ENCODE assay signal across 29 mouse cellular contexts in genomic region chr15:101854294-101854693, GRCm38 (mm10). TPM values are rescaled to one million over a fixed set of nuclear protein-coding genes. Genes with fewer than 3 reads are reported as not detected.
DNase-seq lines count a peak whose midpoint lies in the region; ATAC-seq and TF ChIP-seq lines count a peak whose summit lies in the region.
"Had no signal": no experiment of that assay in that cellular context is flagged by ENCODE, and none has a peak within 500 bp of the region (broad histone marks: within the 10 kb centered on the region; RNA-seq: fewer than 3 reads in every experiment).

No protein-coding gene starts in this region.

- peak overlapping the region; percentile 32; the same call in 1 of the 2 replicates for H3K27ac ChIP-seq in left cerebral cortex, adult 2 months
- H3K27ac ChIP-seq in embryonic facial prominence, embryonic 10.5 days (replicated peaks) = peak overlapping the region; percentile 10; the same call in 1 of the 2 replicates
- H3K27ac ChIP-seq in embryonic facial prominence, embryonic 15.5 days (replicated peaks) = peak overlapping the region; percentile 74
- H3K27ac ChIP-seq: embryonic facial prominence, embryonic 12.5 days; heart, adult 2 months; heart, embryonic 15.5 days; hindbrain, embryonic 13.5 days had no signal

- H3K36me3 ChIP-seq in embryonic facial prominence, embryonic 10.5 days (replicated peaks) = no peaks in the 10 kb centered on the region
- no peaks in the 10 kb centered on the region for H3K36me3 ChIP-seq in embryonic facial prominence, embryonic 15.5 days
- H3K36me3 ChIP-seq: embryonic facial prominence, embryonic 12.5 days; heart, embryonic 15.5 days; hindbrain, embryonic 13.5 days had no signal

- no peak for TF ChIP-seq CTCF in left cerebral cortex, adult 2 months (IDR thresholded peaks at IDR 0.05)

- H3K9me3 ChIP-seq in embryonic facial prominence, embryonic 10.5 days = no peaks in the 10 kb centered on the region
- H3K9me3 ChIP-seq in embryonic facial prominence, embryonic 15.5 days (replicated peaks) = no peaks in the 10 kb centered on the region
- H3K9me3 ChIP-seq: embryonic facial prominence, embryonic 12.5 days; heart, embryonic 15.5 days; hindbrain, embryonic 13.5 days had no signal

- H3K4me2 ChIP-seq in embryonic facial prominence, embryonic 15.5 days (replicated peaks) = no peak overlapping the region
- H3K4me2 ChIP-seq: embryonic facial prominence, embryonic 12.5 days; heart, embryonic 11.5 days; heart, embryonic 15.5 days; hindbrain, embryonic 13.5 days had no signal

- peaks cover 22% of the 10 kb centered on the region for H3K4me1 ChIP-seq in embryonic facial prominence, embryonic 10.5 days
- H3K4me1 ChIP-seq in embryonic facial prominence, embryonic 15.5 days = peaks cover 22% of the 10 kb centered on the region

- 0 out of 2 replicates have a peak, but pooled peaks have one; percentile 26 for ATAC-seq in embryonic facial prominence, embryonic 15.5 days (ENCODE audit: insufficient number of reproducible peaks, low FRiP score, low TSS enrichment, low read depth)
- ATAC-seq: forebrain, embryonic 16.5 days had no signal

- DNase-seq in left cerebral cortex, adult 2 months (ENCODE audit: extremely low spot score in 1 of 2, low spot score in 2 of 2) = no peak
- no peak for DNase-seq in left cerebral cortex, adult 11 months (ENCODE audit: low spot score)
- DNase-seq in ES-CJ7 (ENCODE audit: low read depth, low spot score) = peak; percentile 8
- DNase-seq in embryonic facial prominence, embryonic 10.5 days (ENCODE audit: low spot score) = no peak
- DNase-seq in kidney, postnatal 4 days = no peak
- no peak for DNase-seq in thymus, adult 18-20 months
- DNase-seq in kidney, postnatal 10 days = no peak
- DNase-seq: adrenal gland, postnatal 10 days; cerebellum, adult 11 months; cerebellum, adult 8-10 months; cerebellum, postnatal 14 days; gastrocnemius, postnatal 10 days; heart, adult 2 months; heart, postnatal 14 days had no signal

- H3K4me3 ChIP-seq in left cerebral cortex, adult 2 months = no peak overlapping the region
- no peak overlapping the region for H3K4me3 ChIP-seq in embryonic facial prominence, embryonic 10.5 days
- no peak overlapping the region for H3K4me3 ChIP-seq in embryonic facial prominence, embryonic 15.5 days (replicated peaks)
- H3K4me3 ChIP-seq: embryonic facial prominence, embryonic 12.5 days; erythroblast, embryonic 14.5 days; heart, adult 2 months; heart, embryonic 15.5 days; hindbrain, embryonic 13.5 days had no signal

- 11% methylated on average over 5 of the region's 5 CpGs for WGBS in embryonic facial prominence, embryonic 10.5 days
- WGBS in embryonic facial prominence, embryonic 15.5 days = 4% methylated on average over 5 of the region's 5 CpGs

- H3K27me3 ChIP-seq in embryonic facial prominence, embryonic 10.5 days (replicated peaks; ENCODE audit: low read depth, poor library complexity, severe bottlenecking) = peaks cover 76% of the 10 kb centered on the region
- peaks cover 10% of the 10 kb centered on the region for H3K27me3 ChIP-seq in embryonic facial prominence, embryonic 15.5 days

- intact Hi-C loops in left cerebral cortex, adult 2 months (cut with DNase I) = no loop called here

- no peak overlapping the region for H3K9ac ChIP-seq in embryonic facial prominence, embryonic 15.5 days
- H3K9ac ChIP-seq: embryonic facial prominence, embryonic 12.5 days; heart, embryonic 15.5 days; hindbrain, embryonic 13.5 days had no signal

RNA-seq across cellular contexts. Expression of gene Krt1, which starts 3.7 kb away (rescaled TPM):
- 1 to 10 TPM; 1.8 to 2.3 TPM for total RNA-seq in left cerebral cortex, adult 2 months (2021)
- 0.50 and 1.6 TPM in 2 replicates for polyA plus RNA-seq in embryonic facial prominence, embryonic 10.5 days (2016; fragmentation: Nextera tagmentation; extraction: Ambion mirVana)
- 757 and 778 TPM in 2 replicates for polyA plus RNA-seq in embryonic facial prominence, embryonic 15.5 days (2015; fragmentation: Nextera tagmentation; extraction: Ambion mirVana)
- total RNA-seq: gastrocnemius, postnatal 10 days; heart, adult 2 months; hematopoietic stem cell, adult 5-6 weeks; MEL had no signal
- polyA plus RNA-seq: erythroblast, embryonic 14.5 days had no signal

RNA-seq across cellular contexts. Expression of gene Krt77, which starts 15.2 kb away (rescaled TPM):
- 10 to 100 TPM; 11.4 to 13.8 TPM for total RNA-seq in left cerebral cortex, adult 2 months (2021)
- 0.06 TPM in 1 of 2 replicates, not detected in the other for polyA plus RNA-seq in embryonic facial prominence, embryonic 10.5 days (2016; fragmentation: Nextera tagmentation; extraction: Ambion mirVana)
- polyA plus RNA-seq in embryonic facial prominence, embryonic 15.5 days (2015; fragmentation: Nextera tagmentation; extraction: Ambion mirVana) = 67.0 and 80.2 TPM in 2 replicates
- total RNA-seq: adrenal gland, postnatal 10 days; adrenal gland, postnatal 4 days; gastrocnemius, postnatal 10 days; heart, postnatal 14 days; hematopoietic stem cell, adult 5-6 weeks; MEL had no signal
- polyA plus RNA-seq: embryonic facial prominence, embryonic 12.5 days; erythroblast, embryonic 14.5 days; forebrain, embryonic 11.5 days; gonadal fat pad, adult 2 months; heart, adult 2 months; heart, embryonic 11.5 days had no signal

RNA-seq across cellular contexts. Expression of gene Krt2, which starts 36.3 kb away (rescaled TPM):
- total RNA-seq in left cerebral cortex, adult 2 months (2021) = 1 to 10 TPM in 1 of 2 experiments, under 1 TPM in 1; 0.20 to 1.1 TPM
- not detected in 2 replicates for polyA plus RNA-seq in embryonic facial prominence, embryonic 10.5 days (2016; fragmentation: Nextera tagmentation; extraction: Ambion mirVana)
- 1.2 and 2.0 TPM in 2 replicates for polyA plus RNA-seq in embryonic facial prominence, embryonic 15.5 days (2015; fragmentation: Nextera tagmentation; extraction: Ambion mirVana)
- total RNA-seq: adrenal gland, postnatal 10 days; adrenal gland, postnatal 4 days; gastrocnemius, postnatal 10 days; heart, adult 2 months; heart, postnatal 14 days; hematopoietic stem cell, adult 5-6 weeks; MEL had no signal
- polyA plus RNA-seq: brain, embryonic 14.5 days; embryonic facial prominence, embryonic 12.5 days; erythroblast, embryonic 14.5 days; forebrain, embryonic 11.5 days; gonadal fat pad, adult 2 months; heart, adult 2 months; heart, embryonic 11.5 days; heart, embryonic 15.5 days; hindbrain, embryonic 13.5 days had no signal

RNA-seq across cellular contexts. Expression of gene Krt76, which starts 38.4 kb away (rescaled TPM):
- not detected for total RNA-seq in left cerebral cortex, adult 2 months (2021)
- polyA plus RNA-seq in embryonic facial prominence, embryonic 10.5 days (2016; fragmentation: Nextera tagmentation; extraction: Ambion mirVana) = not detected in 2 replicates
- 0.63 and 2.2 TPM in 2 replicates for polyA plus RNA-seq in embryonic facial prominence, embryonic 15.5 days (2015; fragmentation: Nextera tagmentation; extraction: Ambion mirVana)
- total RNA-seq: adrenal gland, postnatal 10 days; adrenal gland, postnatal 4 days; gastrocnemius, postnatal 10 days; heart, adult 2 months; heart, postnatal 14 days; hematopoietic stem cell, adult 5-6 weeks; MEL had no signal
- polyA plus RNA-seq: brain, embryonic 14.5 days; cortical plate, adult 2 months; embryonic facial prominence, embryonic 12.5 days; erythroblast, embryonic 14.5 days; forebrain, embryonic 11.5 days; forebrain, embryonic 16.5 days; frontal cortex, adult 2 months; gonadal fat pad, adult 2 months; heart, adult 2 months; heart, embryonic 11.5 days; heart, embryonic 15.5 days; hindbrain, embryonic 13.5 days had no signal

RNA-seq across cellular contexts. Expression of gene Krt73, which starts 52.1 kb away (rescaled TPM):
- 1 to 10 TPM; 1.0 to 1.2 TPM for total RNA-seq in left cerebral cortex, adult 2 months (2021)
- not detected in 2 replicates for polyA plus RNA-seq in embryonic facial prominence, embryonic 10.5 days (2016; fragmentation: Nextera tagmentation; extraction: Ambion mirVana)
- 17.2 and 30.5 TPM in 2 replicates for polyA plus RNA-seq in embryonic facial prominence, embryonic 15.5 days (2015; fragmentation: Nextera tagmentation; extraction: Ambion mirVana)
- total RNA-seq: adrenal gland, postnatal 10 days; adrenal gland, postnatal 4 days; gastrocnemius, postnatal 10 days; heart, adult 2 months; heart, postnatal 14 days; hematopoietic stem cell, adult 5-6 weeks; MEL had no signal
- polyA plus RNA-seq: erythroblast, embryonic 14.5 days; forebrain, embryonic 11.5 days; gonadal fat pad, adult 2 months; heart, adult 2 months; heart, embryonic 11.5 days; heart, embryonic 15.5 days had no signal

Comparison
In these comparisons a context has a peak if more than half of its experiments do, and no peak if none do; other contexts are left out.
1. RNA of gene Krt1, which starts 3.7 kb away (polyA plus RNA-seq): 757 to 778 TPM in embryonic facial prominence, embryonic 15.5 days; 0.50 to 1.6 TPM in embryonic facial prominence, embryonic 10.5 days; every median in the first group is over 100 times any median in the second.
2. RNA of gene Krt77, which starts 15.2 kb away (polyA plus RNA-seq): 67.0 to 80.2 TPM in embryonic facial prominence, embryonic 15.5 days; 0.06 TPM in embryonic facial prominence, embryonic 10.5 days; every median in the first group is over 10 times any median in the second.
3. H3K27ac ChIP-seq: peak in every context shown above with its lines; median percentile 74 in embryonic facial prominence, embryonic 15.5 days; 32 in left cerebral cortex, adult 2 months; 10 in embryonic facial prominence, embryonic 10.5 days.